Mouse (Mus musculus) T-helper 2 cell (primary cell): ENCODE data around the gene Prpsap1.
"Not testable (repeated sequence)": the region's sequence is repeated elsewhere in the genome, so short reads cannot be mapped to it uniquely, and the experiment has no call there.

Experiments used
- in situ Hi-C: fragments of 300-600 bp; cut with MboI, MseI; formaldehyde crosslinking; loops from one replicate; pipeline ENCODE4 v1.15.1; 2025; ENCODE audit warnings: high pct_unique_total_duplicates

The Prpsap1 gene

DNA sequence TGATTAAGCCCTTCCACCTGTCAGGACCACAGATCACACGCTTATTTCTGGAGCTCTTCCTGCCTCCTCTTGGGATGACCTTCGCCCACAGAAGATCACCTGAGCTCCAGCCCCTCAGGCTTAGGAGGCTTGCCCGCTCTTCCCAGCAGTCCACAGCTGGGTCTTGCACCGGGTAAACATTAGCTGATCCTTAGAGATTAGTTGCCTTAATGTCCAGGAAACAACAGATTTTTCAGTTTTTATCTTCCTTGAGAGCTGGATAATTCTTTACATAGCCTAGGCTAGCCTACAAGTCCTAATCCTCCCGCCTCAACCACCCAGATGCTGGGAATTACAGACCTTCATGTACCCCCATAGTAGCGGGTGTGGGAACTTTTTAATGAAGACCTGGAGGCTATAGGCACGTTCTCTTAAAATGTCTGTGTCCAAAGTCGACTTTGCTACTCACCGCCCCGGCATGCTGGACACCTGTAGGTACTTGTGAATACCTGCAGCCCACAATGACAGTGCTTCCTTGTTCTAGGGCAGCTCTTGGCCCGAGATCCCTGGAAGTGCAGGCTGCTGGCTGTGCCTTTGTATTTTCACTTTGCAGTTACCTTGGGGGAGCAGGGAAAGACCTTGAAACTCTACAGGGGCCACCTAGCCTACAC lies 62.4 kb downstream of the Prpsap1 start:
- in situ Hi-C loops = loop anchor here (10.0 kb wide), 1 partner anchor 57 kb away; no protein-coding TSS in a partner anchor

DNA sequence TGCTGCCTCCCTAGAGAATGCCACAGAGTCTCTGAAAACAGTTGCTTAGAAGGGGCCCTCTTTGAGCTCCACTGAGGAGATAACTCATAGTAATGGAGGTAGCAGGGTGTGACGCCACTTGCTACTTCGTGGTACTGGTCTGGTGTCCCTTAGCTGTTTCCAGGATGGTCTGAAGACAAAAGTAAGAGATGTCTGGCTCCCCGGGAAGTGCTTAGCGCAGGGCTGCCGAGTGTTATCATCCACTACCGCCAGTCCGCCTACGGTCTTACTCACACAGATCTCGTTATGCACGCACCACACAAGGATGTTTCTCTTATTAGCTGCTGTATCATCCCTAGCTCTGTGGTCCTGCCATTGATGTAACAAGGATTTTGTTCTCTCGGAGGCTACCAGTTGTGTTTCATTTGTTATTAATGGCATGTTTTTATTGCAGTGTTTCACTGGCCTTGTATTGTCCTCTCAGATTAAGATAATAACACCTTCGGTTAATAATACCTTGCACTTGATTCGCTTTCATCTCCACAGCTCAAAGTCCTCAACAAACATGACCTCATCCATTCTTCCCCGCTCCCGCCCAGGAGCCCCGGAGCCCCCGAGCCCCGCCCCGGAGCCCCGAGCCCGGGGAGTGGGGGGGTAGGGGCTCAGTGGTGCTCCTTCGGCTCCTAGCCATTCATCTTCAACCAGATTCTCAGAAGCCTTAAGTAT lies 63.1 kb downstream of the Prpsap1 start:
- in situ Hi-C loops = loop anchor here (10.0 kb wide), 1 partner anchor 56 kb away; no protein-coding TSS in a partner anchor

DNA sequence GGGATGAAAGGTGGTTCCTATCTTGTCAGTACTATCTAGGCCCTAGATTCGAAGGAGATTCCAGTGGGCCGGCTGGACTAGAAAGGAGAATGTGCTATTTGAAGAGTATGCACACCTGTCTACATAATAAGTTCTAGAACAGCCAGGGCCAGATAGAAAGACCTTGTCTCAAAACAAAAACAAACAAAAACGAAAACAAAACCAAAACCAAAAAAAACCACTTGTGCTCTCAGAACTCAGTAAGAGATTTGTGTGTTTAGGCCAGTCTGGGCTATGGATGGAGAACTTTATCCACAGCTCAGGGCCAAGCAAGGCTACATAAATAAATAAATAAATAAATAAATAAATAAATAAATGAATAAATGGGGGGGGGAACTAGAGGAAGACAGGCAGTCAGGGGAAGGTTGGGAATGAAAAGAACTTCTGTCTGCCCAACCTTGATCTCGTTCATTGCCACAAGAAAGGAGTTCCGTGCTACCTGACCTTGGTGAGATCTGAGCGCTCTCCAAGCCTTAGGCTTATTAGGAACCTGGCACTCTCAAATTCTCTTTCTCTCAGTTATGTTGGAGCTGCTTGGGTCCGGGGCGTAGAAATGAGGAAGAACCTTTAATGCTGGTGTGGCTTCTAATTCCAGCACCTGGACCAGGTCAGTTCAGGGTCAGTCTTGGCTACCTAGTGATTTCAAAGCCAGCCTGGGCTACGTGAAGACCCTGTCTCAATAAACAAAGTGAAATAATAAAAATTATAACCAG lies 64.0 kb downstream of the Prpsap1 start:
- in situ Hi-C loops = loop anchor here (10.0 kb wide), 1 partner anchor 55 kb away; no protein-coding TSS in a partner anchor

DNA sequence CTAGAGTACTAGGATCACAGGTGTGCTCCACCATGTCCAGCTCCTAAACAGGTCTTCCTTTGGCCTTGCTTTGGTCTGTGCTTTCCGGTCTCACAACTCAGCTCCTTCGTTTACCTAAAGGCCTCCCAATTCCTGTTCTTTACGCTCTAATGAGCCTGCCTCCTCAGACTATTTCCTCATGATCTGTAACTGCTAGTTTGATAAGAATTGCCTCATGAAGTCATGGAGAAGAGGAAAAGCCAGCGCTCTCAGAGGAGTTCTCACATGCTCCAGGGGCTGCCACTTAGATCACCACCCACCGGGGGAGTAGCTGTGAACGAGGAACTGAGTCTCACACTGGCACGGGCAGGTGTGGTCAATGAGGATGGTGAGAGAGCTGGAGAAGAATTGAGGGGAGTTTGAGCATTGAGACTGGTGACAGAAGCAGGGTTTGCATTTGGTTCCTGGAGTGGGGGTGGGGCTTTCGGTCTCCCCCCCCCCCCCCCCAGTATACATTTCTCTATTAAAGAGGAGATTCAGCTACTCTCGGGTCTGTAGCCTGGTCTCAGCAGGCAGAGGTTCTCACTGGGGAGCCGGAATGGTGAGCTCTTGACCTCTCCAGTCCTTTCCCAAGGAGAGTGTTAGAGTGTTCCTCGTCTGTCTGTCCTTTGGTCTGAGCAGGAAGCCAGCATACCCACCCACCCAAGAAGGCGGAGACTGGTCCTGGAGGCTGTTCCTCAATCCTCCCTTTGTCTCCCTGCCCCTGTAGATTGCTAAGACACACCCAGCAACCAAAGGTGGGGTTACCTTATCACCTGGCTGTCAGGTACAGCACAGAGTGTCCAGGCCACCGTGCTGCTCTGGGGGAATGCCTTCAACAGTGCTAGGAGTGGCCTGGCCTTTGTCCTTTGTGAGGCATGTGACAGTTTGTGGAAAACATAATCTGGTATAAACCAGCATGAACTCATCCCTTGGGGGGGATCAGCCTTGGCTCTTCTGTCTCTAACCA lies 64.8 kb downstream of the Prpsap1 start:
- in situ Hi-C loops = no loop called here

DNA sequence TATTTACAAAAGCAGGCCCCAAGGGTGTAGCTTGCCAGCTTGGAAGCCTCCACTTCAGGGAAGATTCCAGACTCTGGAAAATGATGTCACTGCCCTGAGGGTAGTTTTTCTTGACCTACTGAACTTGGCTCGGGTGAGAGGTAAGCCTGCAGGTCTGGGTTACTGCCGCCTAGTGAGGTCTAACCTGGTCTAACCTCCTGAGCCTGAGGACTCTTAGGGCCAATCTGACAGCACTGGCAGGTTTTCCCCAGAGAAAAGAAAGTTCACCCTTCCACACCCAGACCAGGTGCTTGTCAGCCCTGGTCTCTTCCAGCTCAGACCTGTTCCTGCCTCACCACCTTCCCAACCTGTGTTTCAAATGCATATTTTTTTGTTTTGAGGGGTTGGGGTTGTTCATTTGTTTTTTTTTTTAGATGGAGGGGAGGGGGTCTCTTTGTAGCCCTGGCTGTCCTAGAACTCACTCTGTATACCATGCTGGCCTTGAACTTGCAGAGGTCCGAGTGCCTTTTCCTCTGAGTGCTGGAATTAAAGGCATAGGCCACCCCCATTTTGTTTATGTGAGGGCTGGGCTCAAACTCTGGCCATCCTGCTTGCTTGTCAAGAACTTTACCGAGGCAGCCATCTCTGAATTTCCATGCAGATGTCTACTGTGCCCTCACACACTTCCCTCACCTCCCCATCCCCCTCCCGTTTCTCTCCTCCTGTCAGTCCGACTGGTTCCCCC lies 67.0 kb downstream of the Prpsap1 start:
- in situ Hi-C loops = no loop called here

DNA sequence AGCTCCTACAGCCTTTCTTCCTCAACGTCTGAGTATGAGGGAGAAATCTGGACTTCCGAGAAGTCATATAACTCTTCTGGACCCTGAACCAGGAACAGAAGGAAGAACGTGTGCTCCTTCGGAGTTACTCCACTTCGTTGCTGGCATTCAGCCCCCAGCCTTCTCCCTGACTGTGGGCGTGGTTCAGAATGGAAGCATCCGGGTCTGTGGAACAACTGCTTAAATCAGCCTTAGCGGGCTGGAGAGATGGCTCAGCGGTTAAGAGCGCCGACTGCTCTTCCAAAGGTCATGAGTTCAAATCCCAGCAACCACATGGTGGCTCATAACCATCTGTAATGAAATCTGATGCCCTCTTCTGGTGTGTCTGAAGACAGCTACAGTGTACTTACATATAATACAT lies 67.7 kb downstream of the Prpsap1 start:
- in situ Hi-C loops = not testable (repeated sequence)

DNA sequence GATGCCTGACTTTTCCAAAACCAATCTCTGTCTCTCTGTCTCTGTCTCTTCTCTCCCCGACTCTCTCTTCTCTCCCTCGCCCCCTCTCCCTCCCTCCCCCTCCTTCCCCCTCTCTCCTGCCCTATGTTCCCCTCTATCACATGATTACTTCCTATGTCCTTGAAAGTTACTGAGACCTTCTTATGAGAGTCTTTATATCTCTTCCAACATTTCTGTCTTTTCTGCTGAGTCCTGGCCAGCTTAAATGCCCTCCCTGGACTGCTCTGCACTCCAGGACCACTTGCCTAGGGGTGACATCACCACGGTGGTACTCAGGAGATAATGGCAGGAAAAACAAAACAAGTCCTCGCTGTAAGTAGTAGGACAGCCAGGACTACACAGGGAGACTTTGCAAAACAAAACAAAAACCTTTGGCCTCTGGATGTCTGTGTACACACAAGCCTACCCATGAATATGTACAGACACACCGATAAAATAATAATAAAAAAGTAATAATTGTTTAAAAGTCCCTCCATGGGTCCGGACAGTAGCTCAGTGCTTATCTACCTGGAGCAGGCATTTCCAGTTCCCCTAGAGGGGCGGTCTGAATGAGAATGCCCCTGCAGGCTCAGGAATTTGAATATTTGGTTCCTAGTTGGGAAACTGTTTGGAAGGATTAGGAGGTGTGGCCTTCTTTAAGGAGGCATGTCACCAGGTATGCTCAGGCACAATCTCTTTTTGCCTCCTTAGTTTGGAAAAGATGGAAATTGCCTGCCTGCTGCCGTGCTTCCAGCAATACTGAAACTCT lies 69.2 kb downstream of the Prpsap1 start:
- in situ Hi-C loops = loop anchor here (25.0 kb wide), 3 partner anchors 788 to 1812 kb away; partner anchors contain the start of genes Armc7, Cyth1, Nt5c and Slc25a19

DNA sequence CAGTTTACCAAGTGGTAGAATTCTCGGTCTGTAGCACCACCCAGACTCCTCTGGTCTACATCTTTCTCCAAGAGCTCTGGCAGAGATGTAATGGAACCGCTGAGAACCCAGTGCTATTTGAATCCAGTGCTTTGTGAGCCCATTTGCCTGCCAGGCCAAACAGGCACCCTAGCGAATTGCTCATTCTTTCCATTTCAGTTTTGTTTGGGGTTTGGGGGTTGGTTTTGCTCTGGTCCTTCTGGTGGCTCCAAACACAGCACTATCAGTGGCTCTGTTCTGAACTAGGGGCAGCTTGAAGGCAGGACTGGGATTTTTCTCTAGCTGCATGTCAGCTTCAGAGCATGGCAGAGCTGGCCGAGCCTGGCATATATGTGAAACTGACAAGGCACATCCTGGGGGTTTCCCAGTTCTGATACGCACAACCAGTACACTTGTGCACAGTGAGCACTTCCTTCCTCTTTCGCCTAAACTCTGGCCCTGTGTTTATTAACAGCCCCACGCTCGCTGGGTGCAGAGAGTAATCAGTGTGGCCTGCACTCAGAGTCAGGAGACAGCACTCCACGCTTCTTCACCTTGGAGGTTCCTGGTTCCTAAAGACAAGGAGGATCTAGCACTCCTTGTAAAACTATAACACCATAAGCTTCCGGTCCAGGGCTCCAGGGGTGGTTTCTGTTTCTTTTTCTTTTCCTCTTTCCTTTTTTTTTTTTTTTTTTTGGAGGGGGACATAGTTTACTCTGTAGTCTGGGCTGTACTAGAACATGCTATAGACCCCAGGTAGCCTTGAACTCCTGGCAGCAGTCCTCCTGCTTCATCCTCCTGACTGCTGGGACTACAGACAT lies 70.0 kb downstream of the Prpsap1 start:
- in situ Hi-C loops = loop anchor here (25.0 kb wide), 3 partner anchors 787 to 1813 kb away; partner anchors contain the start of genes Armc7, Cyth1, Nt5c and Slc25a19

DNA sequence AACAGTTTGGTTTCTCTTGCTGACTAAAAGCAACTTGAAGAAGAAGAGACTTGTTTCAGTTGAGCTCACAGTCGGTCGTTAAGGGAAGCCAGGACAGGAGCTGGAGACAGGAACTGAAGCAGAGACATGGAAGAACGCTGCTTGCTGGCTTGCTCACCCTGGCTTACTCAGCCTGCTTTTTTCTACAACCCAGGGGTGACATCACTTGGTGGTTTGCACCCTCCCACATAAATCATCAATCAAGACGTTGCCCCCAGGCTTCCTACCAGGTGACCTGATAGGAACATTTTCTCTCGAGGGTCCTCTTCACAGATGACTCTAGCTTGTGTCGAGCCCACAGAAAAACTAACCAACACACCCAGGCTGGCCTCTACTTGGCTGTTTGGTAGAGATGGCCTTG lies 70.8 kb downstream of the Prpsap1 start:
- in situ Hi-C loops = loop anchor here (25.0 kb wide), 3 partner anchors 786 to 1814 kb away; partner anchors contain the start of genes Armc7, Cyth1, Nt5c and Slc25a19

DNA sequence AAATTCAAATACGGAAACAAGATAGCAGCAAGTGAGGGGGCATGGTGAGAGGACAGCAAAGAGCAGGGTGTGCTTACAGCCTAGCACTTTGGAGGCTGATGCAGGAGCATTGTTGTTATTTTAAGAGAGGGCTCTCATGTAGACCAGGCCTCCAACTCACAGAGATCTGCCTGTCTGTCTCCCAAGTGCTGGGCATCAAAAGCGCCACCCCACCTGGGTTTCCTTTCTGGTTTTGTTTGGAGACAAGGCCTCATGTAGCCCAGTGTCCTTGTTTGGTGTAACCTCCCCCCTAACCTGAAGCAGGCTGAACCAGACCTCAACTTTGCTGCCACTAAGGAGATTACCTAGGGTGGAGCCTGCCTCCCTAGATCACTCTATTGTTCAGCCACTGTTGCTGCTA lies 71.4 kb downstream of the Prpsap1 start:
- in situ Hi-C loops = loop anchor here (25.0 kb wide), 3 partner anchors 785 to 1815 kb away; partner anchors contain the start of genes Armc7, Cyth1, Nt5c and Slc25a19

DNA sequence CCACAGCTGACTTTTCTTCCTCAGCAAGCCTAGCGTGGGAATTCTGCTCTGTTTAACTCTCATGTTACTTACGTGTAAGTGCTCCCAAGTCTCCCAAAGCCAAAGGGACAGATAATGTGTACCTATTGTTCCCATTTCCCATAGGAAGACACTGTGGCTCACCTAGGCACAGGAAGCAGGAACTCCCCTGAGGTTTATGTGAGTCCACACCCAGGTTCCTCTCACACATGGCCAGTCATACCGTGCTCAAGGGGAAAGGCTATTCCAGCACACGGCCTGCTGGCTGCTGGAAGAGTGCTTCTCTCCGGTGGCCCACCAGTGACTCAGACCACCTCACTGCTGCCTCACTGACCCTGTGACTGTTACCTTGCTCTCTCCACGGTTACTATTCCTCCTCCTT lies 72.9 kb downstream of the Prpsap1 start:
- in situ Hi-C loops = loop anchor here (25.0 kb wide), 3 partner anchors 784 to 1816 kb away; partner anchors contain the start of genes Armc7, Cyth1, Nt5c and Slc25a19
